Mouse (Mus musculus) adrenal gland, postnatal 10 days (tissue): Measurements from ENCODE around the gene Gm609. TPM values are rescaled to one million over a fixed set of nuclear protein-coding genes. Genes with fewer than 3 reads are reported as not detected.

Source experiments
- DNase-seq: peaks from one replicate; pipeline ENCODE4 v3.0.0; 2021; ENCODE audit warnings: mixed read lengths
- total RNA-seq, 2 experiments: library from RNA; stranded (reverse); gene quantifications; 2 replicates each; pipeline ENCODE4 v1.2.3; 2021

Gene Gm609
- total RNA-seq, 2 experiments from 2014 or later = 0.27 to 0.48 TPM

DNA sequence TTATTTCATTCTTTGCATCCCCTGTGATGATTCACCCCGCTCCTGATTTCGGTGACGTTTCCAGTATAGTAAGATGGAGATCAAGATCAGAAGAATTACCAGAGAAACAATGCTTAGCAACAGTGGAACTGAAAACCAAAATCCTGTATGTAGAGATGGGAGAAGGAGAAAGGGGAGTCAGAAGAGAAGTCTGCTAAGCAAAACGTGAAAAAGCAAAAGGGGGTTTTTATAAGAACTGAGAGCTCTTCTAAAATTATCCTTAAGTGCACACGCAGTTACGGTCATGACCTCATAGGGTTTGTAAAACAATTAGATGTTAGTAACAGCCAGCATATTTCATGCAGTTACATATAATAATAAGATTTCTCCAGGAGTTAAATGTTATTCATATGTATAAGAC lies 100.5 kb downstream of the Gm609 start:
- DNase-seq = no peak

DNA sequence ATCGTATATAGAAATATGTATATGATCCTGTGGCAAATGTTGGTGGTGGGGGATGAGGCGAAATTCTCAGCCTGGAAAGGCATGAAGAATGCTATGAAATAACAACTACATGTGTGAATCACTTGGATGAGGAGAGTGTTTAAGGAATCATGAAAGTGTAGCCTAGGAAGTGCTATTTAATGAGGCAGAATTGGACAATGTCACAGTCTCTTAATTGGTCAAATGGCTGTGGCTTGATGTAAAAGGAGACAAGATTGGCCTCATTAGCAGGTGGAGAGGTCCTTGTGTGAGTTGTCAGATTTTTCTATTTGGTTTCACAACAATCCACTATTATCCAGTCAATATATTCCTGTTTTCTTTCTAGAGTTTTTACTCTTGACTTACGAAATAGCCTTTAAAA lies 101.1 kb downstream of the Gm609 start:
- DNase-seq = no peak

DNA sequence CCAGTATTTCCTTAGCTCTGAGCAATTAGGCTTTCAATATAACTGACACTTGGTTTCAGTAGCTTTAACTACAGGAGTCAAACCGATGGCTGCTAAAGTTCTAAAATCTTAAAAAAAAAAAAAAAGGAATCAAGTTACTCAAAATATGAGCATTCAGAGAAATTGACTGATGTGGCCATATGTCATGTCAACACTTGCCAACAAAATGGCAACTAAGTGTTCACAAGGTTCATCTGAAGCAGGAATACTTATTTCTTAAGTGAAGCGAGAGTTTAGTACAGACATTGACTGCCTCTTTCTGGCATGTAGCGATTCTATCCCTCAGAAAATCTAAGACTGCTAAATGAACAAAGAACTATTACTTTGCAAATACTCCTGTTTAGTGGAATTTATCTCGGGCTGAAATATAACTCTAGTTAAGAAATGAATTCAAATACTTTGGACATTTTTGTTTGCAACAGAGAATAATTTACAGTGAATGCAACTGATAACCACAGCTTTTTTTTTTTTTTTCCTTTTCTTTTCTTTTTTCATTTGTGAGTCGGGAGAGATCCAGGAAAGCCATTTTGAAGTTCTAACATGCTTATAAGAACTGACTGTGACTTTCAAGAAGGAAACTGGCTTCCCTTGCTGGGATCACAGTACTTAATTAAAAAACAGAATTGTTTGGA lies 102.3 kb downstream of the Gm609 start:
- no peak for DNase-seq

- DNase-seq = no peak
These were observed 102.9 kb downstream of the Gm609 start for GRCm38 (mm10) chr16:45389833-45390232.

DNA sequence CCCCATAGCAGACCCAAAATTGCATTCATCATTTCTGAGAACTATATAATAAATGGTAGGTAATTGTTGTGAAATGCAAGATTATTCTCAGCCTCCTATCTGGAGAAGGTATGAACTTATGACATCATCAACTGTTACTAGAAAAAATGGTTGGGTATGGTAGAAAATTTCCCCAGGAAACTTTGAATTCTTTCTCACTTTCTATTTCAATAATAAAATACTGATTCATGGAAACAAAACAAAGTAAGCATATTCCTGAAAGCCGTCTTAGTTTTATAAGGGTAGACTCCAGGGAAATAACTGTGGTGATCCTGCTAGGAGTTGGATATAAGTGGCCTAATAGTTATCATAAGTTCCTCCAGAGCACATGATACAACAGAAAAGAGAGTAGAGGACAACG lies 103.7 kb downstream of the Gm609 start:
- DNase-seq = no peak

- no peak for DNase-seq
These were observed 111.0 kb downstream of the Gm609 start for GRCm38 (mm10) chr16:45381811-45382210.

- DNase-seq = no peak
These were observed 113.8 kb downstream of the Gm609 start for GRCm38 (mm10) chr16:45378959-45379358.

DNA sequence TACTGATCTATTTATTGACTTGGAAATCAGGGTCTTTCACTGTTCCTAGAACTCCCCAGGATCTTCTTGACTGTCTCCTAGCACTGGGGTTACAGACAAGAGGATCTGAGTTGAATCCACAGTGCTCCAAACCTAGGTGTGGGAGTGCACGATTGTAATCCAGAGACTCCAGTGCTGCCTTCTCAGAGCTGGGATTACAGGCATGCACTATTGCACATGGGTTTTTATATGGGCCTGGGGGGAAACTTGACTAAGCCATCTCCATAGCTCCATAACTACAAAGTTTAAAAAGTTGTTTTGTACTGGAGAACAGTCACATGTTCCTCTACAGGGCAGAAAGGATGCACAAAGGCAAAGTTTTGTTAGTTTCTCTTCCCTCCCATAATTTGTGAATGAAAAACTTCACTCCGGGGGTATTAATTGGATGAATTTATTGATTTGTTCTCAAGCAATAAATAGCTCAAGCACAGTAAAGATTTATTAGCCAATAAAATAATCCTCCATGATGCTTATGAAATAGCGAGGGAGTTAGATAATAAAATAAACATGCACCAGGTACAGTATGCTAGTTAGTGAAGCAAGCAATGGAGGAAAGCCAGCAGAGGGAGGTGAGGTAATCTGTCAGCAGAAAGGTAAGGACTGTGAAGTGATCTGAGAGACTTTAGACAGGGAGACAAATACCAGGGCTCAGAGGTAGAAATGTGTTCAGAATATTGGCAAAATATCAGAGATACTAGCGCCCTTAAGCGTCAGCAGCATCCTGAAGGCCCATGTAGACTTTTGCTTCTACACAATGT lies 114.4 kb downstream of the Gm609 start:
- no peak for DNase-seq

DNA sequence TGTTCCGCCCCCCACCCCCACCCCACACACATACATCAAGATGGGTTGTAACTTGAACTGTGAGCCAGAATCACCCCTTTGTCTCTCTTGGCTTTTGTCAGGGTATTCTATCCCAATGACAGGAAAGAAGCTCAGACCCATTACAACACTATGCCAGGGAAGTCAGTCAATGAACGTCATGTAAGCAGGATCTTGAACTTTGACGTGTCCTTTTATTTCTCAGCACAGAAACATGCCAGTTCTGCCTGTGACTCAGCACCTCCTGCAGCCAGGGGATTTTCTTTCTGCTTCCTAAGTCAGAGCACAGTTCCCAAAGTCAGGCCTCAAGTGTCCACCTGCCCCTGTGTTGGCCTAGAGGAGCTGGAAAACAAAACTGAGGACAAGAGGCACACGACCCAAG lies 115.4 kb downstream of the Gm609 start:
- no peak for DNase-seq

DNA sequence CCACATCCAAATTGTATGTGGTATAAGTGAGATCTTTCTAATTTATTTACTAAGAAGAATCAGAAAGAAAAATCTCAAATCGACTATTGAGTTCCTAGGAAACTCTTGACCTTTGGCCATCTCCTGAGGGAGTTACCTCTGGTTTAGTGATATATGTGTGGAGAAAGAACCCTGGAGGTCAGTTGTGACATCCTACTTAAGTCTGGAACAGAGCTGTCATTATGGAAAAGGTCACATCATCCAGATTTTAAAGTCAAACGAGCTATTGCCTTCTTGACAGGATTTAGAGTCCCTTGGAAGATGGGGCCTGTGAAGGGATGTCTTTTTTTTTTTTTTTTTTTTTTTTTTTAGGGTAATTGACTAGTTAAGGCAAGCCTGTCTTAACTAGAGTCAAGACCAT lies 116.0 kb downstream of the Gm609 start:
- no peak for DNase-seq

- DNase-seq = no peak
These were observed 116.5 kb downstream of the Gm609 start for GRCm38 (mm10) chr16:45376294-45376693.

GRCm38 (mm10) chr16:45375506-45376225 lies 117.1 kb downstream of the Gm609 start:
- no peak for DNase-seq

GRCm38 (mm10) chr16:45374074-45374473 lies 118.7 kb downstream of the Gm609 start:
- DNase-seq = no peak

- no peak for DNase-seq
These were observed 121.7 kb downstream of the Gm609 start for GRCm38 (mm10) chr16:45371076-45371475.

GRCm38 (mm10) chr16:45369285-45369965 lies 123.3 kb downstream of the Gm609 start:
- DNase-seq = no peak

GRCm38 (mm10) chr16:45366111-45366510 lies 126.7 kb downstream of the Gm609 start:
- DNase-seq = no peak

DNA sequence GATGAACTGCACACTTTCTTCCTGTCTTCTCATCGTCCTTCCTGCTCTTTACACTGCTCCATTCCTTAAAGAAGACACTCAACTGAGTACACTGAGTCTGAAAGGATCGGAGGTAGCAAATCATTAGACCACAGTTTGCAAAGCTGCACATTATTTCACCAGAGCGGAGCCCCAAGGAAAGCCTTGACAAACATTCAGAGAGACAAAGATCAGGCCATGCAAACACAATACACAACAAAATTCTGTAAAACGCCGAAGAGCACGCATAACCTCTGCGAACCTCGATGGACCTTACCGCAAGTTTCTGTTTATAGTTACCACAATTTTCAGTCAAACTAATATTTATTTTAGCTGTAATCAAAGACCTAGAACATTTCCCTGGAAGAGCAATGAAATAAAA lies 127.4 kb downstream of the Gm609 start:
- DNase-seq = no peak

DNA sequence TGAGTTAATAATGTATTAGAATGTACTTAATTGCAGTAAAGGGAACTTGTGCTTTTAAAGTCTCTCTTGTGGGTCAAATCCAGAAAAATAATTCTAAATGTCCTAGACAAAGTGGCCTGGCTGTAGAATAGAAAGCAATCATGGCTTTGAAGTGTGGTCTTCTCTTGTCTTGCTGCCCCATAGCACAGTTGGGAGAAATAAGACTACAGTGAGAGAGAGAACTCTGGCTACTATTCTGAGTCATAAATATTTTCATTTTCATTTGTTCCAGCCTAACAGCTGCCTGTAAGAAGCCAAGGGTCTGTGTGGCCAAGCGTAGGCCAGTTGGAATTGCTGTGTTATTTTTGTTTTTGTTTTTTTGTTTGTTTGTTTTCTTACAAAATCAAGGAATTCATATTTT lies 128.1 kb downstream of the Gm609 start:
- DNase-seq = no peak

GRCm38 (mm10) chr16:45363480-45364045 lies 129.2 kb downstream of the Gm609 start:
- no peak for DNase-seq
